Mouse (Mus musculus): ENCODE data around the gene Bclaf3. TPM values are rescaled to one million over a fixed set of nuclear protein-coding genes. Genes with fewer than 3 reads are reported as not detected.

The Bclaf3 gene
- polyA plus RNA-seq, 1 experiment from 2014 or later, result 25.8 TPM

- WGBS, result 23% methylated on average over 50 of the region's 56 CpGs
- Histone ChIP-seq H3K27ac (peak overlapping the region; percentile 63; the same call in 1 of the 2 replicates), H3K36me3 (no peaks in the 10 kb centered on the region), H3K4me1 (no peaks in the 10 kb centered on the region), H3K27me3 (no peaks in the 10 kb centered on the region), H3K9ac (peak overlapping the region; percentile 57), H3K9me3 (no peaks in the 10 kb centered on the region), H3K4me3 (peak overlapping the region; percentile 57), H3K4me2 (replicated peaks) (peak overlapping the region; percentile 62)
- peak; percentile 44 for ATAC-seq (ENCODE audit: insufficient number of reproducible peaks, insufficient read depth, low FRiP score, low TSS enrichment)
Measured at GRCm38 (mm10) chrX:159627588-159628566, 101.4 kb downstream of the Bclaf3 start.

GRCm38 (mm10) chrX:159628629-159629028, 102.1 kb downstream of the Bclaf3 start:
- H3K9ac ChIP-seq, result no peak overlapping the region
- no peaks in the 10 kb centered on the region for H3K4me1 ChIP-seq
- H3K27ac ChIP-seq, result no peak overlapping the region
- H3K4me2 ChIP-seq (replicated peaks), result peak overlapping the region; percentile 62
- peak overlapping the region; percentile 57 for H3K4me3 ChIP-seq
- no peak for ATAC-seq (ENCODE audit: insufficient number of reproducible peaks, insufficient read depth, low FRiP score, low TSS enrichment)
- no peaks in the 10 kb centered on the region for H3K27me3 ChIP-seq
- no peaks in the 10 kb centered on the region for H3K9me3 ChIP-seq
- H3K36me3 ChIP-seq, result no peaks in the 10 kb centered on the region
- 57% methylated on average over 4 of the region's 4 CpGs for WGBS

DNA sequence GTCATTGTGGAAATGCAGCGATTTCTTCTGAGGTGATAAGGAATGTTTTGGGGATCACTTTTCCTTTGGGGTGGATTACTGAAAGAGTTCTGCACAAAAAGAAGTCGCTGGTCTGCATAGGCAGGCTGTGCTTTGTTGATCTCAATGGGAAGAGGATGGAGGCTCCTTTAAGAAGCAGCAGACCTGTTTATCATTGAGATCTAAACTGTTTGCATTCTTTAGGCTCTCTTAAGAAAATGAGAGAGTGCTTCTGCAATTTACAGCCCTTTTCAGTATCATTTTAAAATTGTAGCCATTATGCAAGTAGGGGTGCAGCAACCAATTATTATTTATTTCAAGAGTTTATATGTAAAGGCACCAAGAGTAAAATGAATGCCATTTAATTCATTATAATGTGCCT, 102.7 kb downstream of the Bclaf3 start:
- no peak overlapping the region for H3K27ac ChIP-seq
- H3K4me3 ChIP-seq, result no peak overlapping the region
- H3K27me3 ChIP-seq, result no peaks in the 10 kb centered on the region
- ATAC-seq (ENCODE audit: insufficient number of reproducible peaks, insufficient read depth, low FRiP score, low TSS enrichment), result no peak
- no peaks in the 10 kb centered on the region for H3K9me3 ChIP-seq
- WGBS, result 27% methylated on average over 2 of the region's 2 CpGs
- no peak overlapping the region for H3K9ac ChIP-seq
- H3K4me1 ChIP-seq, result no peaks in the 10 kb centered on the region
- H3K4me2 ChIP-seq (replicated peaks), result peak overlapping the region; percentile 62; the same call in 1 of the 2 replicates
- H3K36me3 ChIP-seq, result no peaks in the 10 kb centered on the region

- H3K27ac ChIP-seq, result no peak overlapping the region
- 71% methylated on average over 4 of the region's 4 CpGs for WGBS
- no peak for ATAC-seq (ENCODE audit: insufficient number of reproducible peaks, insufficient read depth, low FRiP score, low TSS enrichment)
- no peak overlapping the region for H3K4me2 ChIP-seq (replicated peaks)
- H3K9ac ChIP-seq, result no peak overlapping the region
- H3K4me1 ChIP-seq, result no peaks in the 10 kb centered on the region
- H3K4me3 ChIP-seq, result no peak overlapping the region
- H3K27me3 ChIP-seq, result no peaks in the 10 kb centered on the region; the same call in 1 of the 2 replicates
- no peaks in the 10 kb centered on the region for H3K36me3 ChIP-seq
- H3K9me3 ChIP-seq, result no peaks in the 10 kb centered on the region
Measured at GRCm38 (mm10) chrX:159638500-159639227, 112.2 kb downstream of the Bclaf3 start.

DNA sequence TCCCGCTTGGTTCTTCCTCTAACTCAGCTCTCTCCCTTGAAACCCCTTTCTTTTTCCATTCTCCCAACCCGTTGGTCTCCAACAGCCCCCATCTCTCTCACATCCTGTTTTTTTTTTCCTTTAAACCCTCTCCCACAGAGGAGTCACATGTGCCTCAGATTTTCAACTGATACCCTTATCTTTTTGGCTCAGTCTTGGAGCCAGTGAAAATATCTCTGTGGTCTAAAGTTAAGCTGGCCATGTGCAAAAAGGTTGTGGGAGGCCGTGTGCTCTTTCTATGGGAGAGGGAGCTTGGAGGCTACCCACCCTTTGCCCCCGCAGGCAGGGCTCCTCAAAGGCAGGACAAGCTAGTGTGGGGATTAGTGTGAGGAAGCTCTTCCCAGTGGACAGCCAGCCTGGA, 113.5 kb downstream of the Bclaf3 start:
- Histone ChIP-seq H3K4me2 (replicated peaks) (no peak overlapping the region), H3K9ac (no peak overlapping the region), H3K27me3 (peaks cover 5% of the 10 kb centered on the region; the same call in 1 of the 2 replicates), H3K4me1 (no peaks in the 10 kb centered on the region), H3K27ac (no peak overlapping the region), H3K4me3 (no peak overlapping the region), H3K9me3 (no peaks in the 10 kb centered on the region), H3K36me3 (no peaks in the 10 kb centered on the region)
- ATAC-seq (ENCODE audit: insufficient number of reproducible peaks, insufficient read depth, low FRiP score, low TSS enrichment), result no peak
- 72% methylated on average over 4 of the region's 4 CpGs for WGBS

Other genes with a start within 250 kb of the Bclaf3 start
- 122 and 137 TPM in 2 replicates for gene Eif1ax, start 154.5 kb upstream of the Bclaf3 start, polyA plus RNA-seq (2016; fragmentation: Nextera tagmentation; extraction: Ambion mirVana)
- 5.9 and 6.7 TPM in 2 replicates for gene Map7d2, start 112.1 kb upstream of the Bclaf3 start, polyA plus RNA-seq (2016; fragmentation: Nextera tagmentation; extraction: Ambion mirVana)
- gene Sh3kbp1, start 100.6 kb downstream of the Bclaf3 start, polyA plus RNA-seq (2016; fragmentation: Nextera tagmentation; extraction: Ambion mirVana), result 33.9 and 39.9 TPM in 2 replicates

All from embryonic facial prominence, embryonic 12.5 days (tissue).